Mouse (Mus musculus): ENCODE measurements around the gene AY761184. TPM values are rescaled to one million over a fixed set of nuclear protein-coding genes. Genes with fewer than 3 reads are reported as not detected.
"Not testable (repeated sequence)": the region's sequence is repeated elsewhere in the genome, so short reads cannot be mapped to it uniquely, and the experiment has no call there.

The AY761184 gene
- polyA plus RNA-seq (2015; fragmentation: Nextera tagmentation; extraction: Ambion mirVana), result not detected in 2 replicates

- not testable (repeated sequence) for H3K36me3 ChIP-seq (replicated peaks); H3K4me3 ChIP-seq; H3K4me2 ChIP-seq; H3K27ac ChIP-seq; H3K9ac ChIP-seq; H3K27me3 ChIP-seq (replicated peaks); H3K9me3 ChIP-seq; H3K4me1 ChIP-seq; ATAC-seq (replicated peaks)
- 77% methylated on average over 2 of the region's 2 CpGs for WGBS
Observed at GRCm38 (mm10) chr8:21703545-21703944, at the start of gene AY761184. AY761184 (minus strand) TSS chr8:21703645.

GRCm38 (mm10) chr8:21665497-21665896, 37.9 kb downstream of the AY761184 start, which contains the start of gene Defa34:
Defa34 (plus strand) TSS chr8:21665797.
- 67% methylated on average over 1 of the region's 1 CpGs for WGBS
- H3K9me3 ChIP-seq; H3K27ac ChIP-seq; ATAC-seq (replicated peaks); H3K9ac ChIP-seq; H3K36me3 ChIP-seq (replicated peaks); H3K27me3 ChIP-seq (replicated peaks); H3K4me1 ChIP-seq; H3K4me3 ChIP-seq; H3K4me2 ChIP-seq: not testable (repeated sequence)

GRCm38 (mm10) chr8:21655480-21655879, 48.0 kb downstream of the AY761184 start, which contains the start of gene Defa17:
Defa17 (plus strand) TSS chr8:21655780.
- H3K9ac ChIP-seq; ATAC-seq (replicated peaks); H3K36me3 ChIP-seq (replicated peaks); H3K9me3 ChIP-seq; H3K4me1 ChIP-seq; H3K27ac ChIP-seq; H3K4me3 ChIP-seq; H3K4me2 ChIP-seq; H3K27me3 ChIP-seq (replicated peaks): not testable (repeated sequence)
- WGBS, result 57% methylated on average over 1 of the region's 2 CpGs

Other genes starting within 250 kb of the AY761184 start
- gene Gm7849, start 247.1 kb downstream of the AY761184 start, polyA plus RNA-seq (2015; fragmentation: Nextera tagmentation; extraction: Ambion mirVana), result not detected in 2 replicates
- gene Defa20, start 194.4 kb downstream of the AY761184 start, polyA plus RNA-seq (2015; fragmentation: Nextera tagmentation; extraction: Ambion mirVana), result not detected in 2 replicates
- gene Defa32, start 174.6 kb downstream of the AY761184 start, polyA plus RNA-seq (2015; fragmentation: Nextera tagmentation; extraction: Ambion mirVana), result not detected in 2 replicates
- not detected in 2 replicates for gene Defa37, start 138.3 kb downstream of the AY761184 start, polyA plus RNA-seq (2015; fragmentation: Nextera tagmentation; extraction: Ambion mirVana)
- gene Defa28, start 120.6 kb downstream of the AY761184 start, polyA plus RNA-seq (2015; fragmentation: Nextera tagmentation; extraction: Ambion mirVana), result not detected in 2 replicates
- not detected in 2 replicates for gene Gm7861, start 109.1 kb downstream of the AY761184 start, polyA plus RNA-seq (2015; fragmentation: Nextera tagmentation; extraction: Ambion mirVana)
- gene Defa26, start 85.5 kb downstream of the AY761184 start, polyA plus RNA-seq (2015; fragmentation: Nextera tagmentation; extraction: Ambion mirVana), result not detected in 2 replicates
- gene Defa17, start 47.9 kb downstream of the AY761184 start, polyA plus RNA-seq (2015; fragmentation: Nextera tagmentation; extraction: Ambion mirVana), result not detected in 2 replicates
- not detected in 2 replicates for gene Defa34, start 37.8 kb downstream of the AY761184 start, polyA plus RNA-seq (2015; fragmentation: Nextera tagmentation; extraction: Ambion mirVana)
- gene Defa24, start 30.8 kb upstream of the AY761184 start, polyA plus RNA-seq (2015; fragmentation: Nextera tagmentation; extraction: Ambion mirVana), result not detected in 2 replicates
- gene Defb50, start 119.9 kb upstream of the AY761184 start, polyA plus RNA-seq (2015; fragmentation: Nextera tagmentation; extraction: Ambion mirVana), result not detected in 2 replicates
- not detected in 2 replicates for gene Defb2, start 136.3 kb upstream of the AY761184 start, polyA plus RNA-seq (2015; fragmentation: Nextera tagmentation; extraction: Ambion mirVana)
- gene Defb10, start 155.3 kb upstream of the AY761184 start, polyA plus RNA-seq (2015; fragmentation: Nextera tagmentation; extraction: Ambion mirVana), result not detected in 2 replicates
- not detected in 2 replicates for gene Defb9, start 181.8 kb upstream of the AY761184 start, polyA plus RNA-seq (2015; fragmentation: Nextera tagmentation; extraction: Ambion mirVana)
- 4.7 and 5.0 TPM in 2 replicates for gene Defb11, start 202.8 kb upstream of the AY761184 start, polyA plus RNA-seq (2015; fragmentation: Nextera tagmentation; extraction: Ambion mirVana)
- gene Defb15, start 229.1 kb upstream of the AY761184 start, polyA plus RNA-seq (2015; fragmentation: Nextera tagmentation; extraction: Ambion mirVana), result not detected in 2 replicates
- not detected in 2 replicates for gene Defb35, start 234.7 kb upstream of the AY761184 start, polyA plus RNA-seq (2015; fragmentation: Nextera tagmentation; extraction: Ambion mirVana)
- not detected in 2 replicates for gene Defb13, start 243.1 kb upstream of the AY761184 start, polyA plus RNA-seq (2015; fragmentation: Nextera tagmentation; extraction: Ambion mirVana)

All from midbrain, embryonic 15.5 days (tissue).